Mouse (Mus musculus) testis, adult 2 months (tissue): ENCODE data around the gene Sdr39u1.

Experiments used
- CTCF ChIP-seq: fragments of 200-500 bp; IDR thresholded peaks from 2 replicates; pipeline ENCODE4 v1.5.1; 2012; ENCODE audit warnings: low read depth, mild to moderate bottlenecking, inconsistent platforms, low read length, moderate library complexity; ENCODE audit not compliant: control insufficient read depth, insufficient read depth, insufficient replicate concordance
- POLR2A ChIP-seq: fragments of 200-500 bp; IDR thresholded peaks from 2 replicates; pipeline ENCODE4 v1.6.1; 2012; ENCODE audit warnings: low read depth, mild to moderate bottlenecking, inconsistent platforms, low read length, moderate library complexity; ENCODE audit not compliant: control insufficient read depth

DNA sequence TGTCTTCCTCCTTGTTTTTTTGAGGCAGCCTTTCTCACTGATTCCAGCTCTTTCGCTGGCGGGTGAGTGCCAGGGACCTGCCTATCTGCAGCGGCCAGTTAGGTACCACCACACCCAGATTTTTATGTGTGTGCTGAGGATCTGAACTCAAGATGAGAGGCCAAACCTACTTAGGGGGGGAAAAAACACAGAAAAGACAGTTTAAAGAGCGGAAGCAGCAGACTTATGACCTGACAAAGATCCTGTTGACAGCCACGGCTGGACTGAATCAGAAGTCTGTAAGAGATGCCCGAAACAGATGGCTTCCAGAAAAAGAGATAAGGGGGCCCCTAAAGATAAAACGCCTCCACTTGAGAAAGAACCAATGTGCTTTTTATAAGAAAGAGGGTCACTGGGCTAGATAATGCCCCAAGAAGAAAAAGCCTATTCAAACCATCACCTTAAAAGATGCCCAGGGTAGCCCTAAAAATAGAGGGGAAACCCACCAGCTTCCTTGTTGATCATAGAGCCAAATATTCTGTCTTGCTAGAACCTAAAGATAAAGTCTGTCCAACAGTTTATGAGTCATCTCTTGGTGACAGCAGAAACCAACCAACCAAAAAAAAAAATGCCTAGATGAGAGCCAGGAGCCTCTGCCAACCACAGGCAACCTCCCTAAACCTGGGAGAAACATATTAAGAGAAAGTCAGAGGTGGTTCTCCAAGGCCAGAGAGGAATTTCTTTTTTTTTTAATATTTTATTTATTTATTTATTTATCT lies 22.6 kb upstream of the Sdr39u1 start:
- TF ChIP-seq CTCF, result no peak
- no peak for TF ChIP-seq POLR2A
